Mouse (Mus musculus) liver, embryonic 12.5 days (tissue): ENCODE results near the gene Tm4sf5. TPM values are rescaled to one million over a fixed set of nuclear protein-coding genes. Genes with fewer than 3 reads are reported as not detected.
"Not testable (repeated sequence)": the region's sequence is repeated elsewhere in the genome, so short reads cannot be mapped to it uniquely, and the experiment has no call there.

Source experiments
- ATAC-seq: fragments of 200-750 bp; cut with Nextera tagmentation; 2 replicates; pipeline ENCODE4 v1.8.0; 2017; ENCODE audit warnings: moderate number of reproducible peaks, mild to moderate bottlenecking, moderate library complexity
- H3K27ac ChIP-seq: fragments of 300-500 bp; sonication (generic); 2 replicates; pipeline ENCODE4 v1.5.1; 2016; ENCODE audit warnings: mild to moderate bottlenecking
- H3K27me3 ChIP-seq: fragments of 300-500 bp; sonication (generic); replicated peaks from 2 replicates; pipeline ENCODE4 v1.6.1; 2016; ENCODE audit warnings: mild to moderate bottlenecking, moderate library complexity
- H3K36me3 ChIP-seq: fragments of 300-500 bp; sonication (generic); 2 replicates; pipeline ENCODE4 v1.6.1; 2016; ENCODE audit warnings: mild to moderate bottlenecking, moderate library complexity
- H3K4me1 ChIP-seq: fragments of 300-500 bp; sonication (generic); 2 replicates; pipeline ENCODE4 v1.6.1; 2016
- H3K4me2 ChIP-seq: fragments of 300-500 bp; sonication (generic); 2 replicates; pipeline ENCODE4 v1.6.1; 2016; ENCODE audit warnings: mild to moderate bottlenecking, moderate library complexity
- H3K4me3 ChIP-seq: fragments of 300-500 bp; sonication (generic); 2 replicates; pipeline ENCODE4 v1.5.1; 2016; ENCODE audit warnings: mild to moderate bottlenecking, moderate library complexity
- H3K9ac ChIP-seq: fragments of 300-500 bp; sonication (generic); 2 replicates; pipeline ENCODE4 v1.6.1; 2016; ENCODE audit warnings: mild to moderate bottlenecking, moderate library complexity
- H3K9me3 ChIP-seq: fragments of 300-500 bp; sonication (generic); replicated peaks from 2 replicates; pipeline ENCODE4 v1.6.1; 2016; ENCODE audit warnings: mild to moderate bottlenecking, moderate library complexity
- WGBS: fragments of 180-500 bp; shearing (Covaris S2); methylation state at CpG from one replicate; pipeline ENCODE4 v1.1.7; 2016; ENCODE audit not compliant: insufficient replicate concordance; 5-methylcytosine and 5-hydroxymethylcytosine counted together
- polyA plus RNA-seq: library from polyadenylated mRNA; unstranded; fragments of >200 nt; fragmentation: Nextera tagmentation; extraction: Ambion mirVana; gene quantifications from 2 replicates; pipeline ENCODE4 v1.2.1, GENCODE M21; 2016

The Tm4sf5 gene
- polyA plus RNA-seq, 1 experiment from 2014 or later, result 2.9 TPM

DNA sequence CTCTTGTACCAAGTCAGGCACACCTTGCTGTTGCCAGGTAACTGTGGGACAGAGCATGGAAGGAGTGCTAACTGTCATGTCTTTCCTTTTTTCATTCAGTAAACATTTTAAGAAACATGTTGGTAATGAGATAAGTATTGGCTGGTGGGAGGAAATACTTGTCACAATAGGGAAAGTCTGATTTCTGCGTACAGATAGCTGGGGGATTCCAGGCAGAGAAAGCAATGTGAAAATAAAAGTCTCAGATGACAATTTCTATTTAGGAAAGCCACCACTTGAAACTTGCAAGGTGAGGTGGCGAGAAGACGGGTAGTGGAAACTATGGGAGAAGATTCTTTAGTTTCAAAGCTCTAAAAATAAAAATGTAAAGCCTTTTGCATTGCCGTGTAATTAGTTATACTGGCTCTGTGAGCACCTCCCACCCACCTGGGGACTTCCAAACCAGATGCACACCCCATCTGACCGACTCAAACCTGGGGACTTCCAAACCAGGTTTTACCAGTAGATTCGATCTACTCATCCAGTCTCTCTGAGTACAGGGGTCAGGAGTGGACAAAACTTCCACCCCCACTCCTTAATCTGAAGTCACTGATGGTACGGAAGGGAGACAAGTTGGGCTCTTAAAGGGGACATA lies 7.8 kb downstream of the Tm4sf5 start:
- H3K27me3 ChIP-seq, result peaks cover 41% of the 10 kb centered on the region
- H3K4me1 ChIP-seq, result peaks cover 18% of the 10 kb centered on the region
- no peak overlapping the region for H3K4me2 ChIP-seq
- H3K9ac ChIP-seq, result no peak overlapping the region
- no peaks in the 10 kb centered on the region for H3K36me3 ChIP-seq
- no peak overlapping the region for H3K27ac ChIP-seq
- H3K9me3 ChIP-seq, result no peaks in the 10 kb centered on the region
- ATAC-seq, result no peak
- H3K4me3 ChIP-seq, result no peak overlapping the region
- WGBS, result 61% methylated on average over 7 of the region's 7 CpGs

DNA sequence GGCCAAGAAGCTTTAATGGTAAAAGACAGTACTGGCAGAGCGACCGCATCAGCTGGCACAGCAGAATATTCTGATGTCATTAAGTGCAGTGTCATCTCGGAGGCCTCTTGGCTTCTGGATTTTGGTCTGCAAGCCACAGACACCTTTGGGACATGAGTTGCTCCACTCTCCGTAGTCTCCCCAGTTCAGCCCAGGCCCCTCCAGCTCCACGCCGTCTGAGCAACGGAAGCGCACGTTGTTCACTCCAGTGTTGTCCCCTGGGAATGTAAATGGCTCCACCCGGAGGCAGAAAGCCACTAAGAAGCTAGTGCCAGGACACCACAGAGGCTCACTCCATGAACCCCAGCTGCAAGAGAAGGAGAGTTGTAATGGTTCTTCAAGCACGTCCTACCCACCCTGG lies 8.5 kb downstream of the Tm4sf5 start:
- no peak for ATAC-seq
- H3K36me3 ChIP-seq, result no peaks in the 10 kb centered on the region
- peaks cover 34% of the 10 kb centered on the region for H3K27me3 ChIP-seq
- H3K9me3 ChIP-seq, result no peaks in the 10 kb centered on the region
- H3K4me3 ChIP-seq, result no peak overlapping the region
- WGBS, result 68% methylated on average over 11 of the region's 11 CpGs
- no peak overlapping the region for H3K4me2 ChIP-seq
- H3K4me1 ChIP-seq, result peaks cover 25% of the 10 kb centered on the region
- no peak overlapping the region for H3K27ac ChIP-seq
- no peak overlapping the region for H3K9ac ChIP-seq

DNA sequence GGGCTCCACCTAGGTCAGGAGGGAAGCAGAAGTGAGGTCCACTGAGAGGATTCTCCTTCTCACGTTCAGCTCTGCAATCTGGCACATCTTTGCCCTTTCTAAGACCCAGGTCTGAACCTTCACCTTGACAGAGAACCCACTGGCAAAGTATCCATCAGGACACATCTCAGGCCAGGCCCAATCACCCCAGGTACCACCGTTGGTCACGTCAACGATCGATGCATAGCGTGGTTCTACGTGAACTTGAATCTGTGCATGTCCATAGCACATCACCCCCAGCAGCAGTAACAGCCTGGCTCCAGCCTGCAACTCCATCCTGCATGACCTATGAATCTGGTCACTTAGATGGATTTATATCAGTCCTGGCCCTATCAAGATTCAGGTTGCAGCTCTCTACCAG lies 9.2 kb downstream of the Tm4sf5 start, which contains the start of gene Vmo1:
Gene Vmo1 (minus strand): TSS at position 329 of the 400 bp plus-strand sequence.
- Histone ChIP-seq H3K4me1 (peaks cover 33% of the 10 kb centered on the region), H3K27ac (no peak within 1 kb of the TSS), H3K36me3 (no peaks in the 10 kb centered on the region), H3K9ac (no peak within 1 kb of the TSS), H3K4me2 (no peak within 1 kb of the TSS), H3K27me3 (peaks cover 29% of the 10 kb centered on the region), H3K4me3 (no peak within 1 kb of the TSS), H3K9me3 (no peaks in the 10 kb centered on the region)
- no peak for ATAC-seq
- 75% methylated on average over 7 of the region's 7 CpGs for WGBS

GRCm38 (mm10) chr11:70516352-70516751 lies 11.3 kb downstream of the Tm4sf5 start:
- H3K9me3 ChIP-seq, result no peaks in the 10 kb centered on the region
- H3K9ac ChIP-seq, result no peak overlapping the region
- no peak for ATAC-seq
- peaks cover 39% of the 10 kb centered on the region for H3K4me1 ChIP-seq
- no peak overlapping the region for H3K4me2 ChIP-seq
- no peaks in the 10 kb centered on the region for H3K36me3 ChIP-seq
- H3K27me3 ChIP-seq, result peaks cover 32% of the 10 kb centered on the region
- no peak overlapping the region for H3K4me3 ChIP-seq
- 16% methylated on average over 2 of the region's 2 CpGs for WGBS
- no peak overlapping the region for H3K27ac ChIP-seq

DNA sequence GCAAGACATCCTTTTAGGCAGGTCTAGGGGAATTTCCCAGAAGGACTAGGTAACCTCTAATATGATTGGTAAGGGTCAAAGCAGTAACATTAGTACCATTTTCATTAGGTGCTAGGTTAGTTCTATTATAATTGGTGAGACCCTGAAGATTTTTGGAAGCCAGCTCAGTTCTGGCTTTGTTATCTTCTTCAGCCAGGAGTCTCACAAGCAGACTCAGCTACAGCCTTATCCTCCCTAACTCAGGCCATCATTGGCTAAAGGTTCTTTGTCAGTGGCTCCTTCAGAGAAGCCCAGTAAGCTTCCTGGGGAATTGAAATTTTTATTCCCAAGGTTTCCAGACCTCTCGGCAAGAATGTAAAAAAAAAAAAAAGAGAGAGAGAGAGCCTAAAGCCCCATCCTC lies 13.4 kb downstream of the Tm4sf5 start:
- ATAC-seq, result no peak
- H3K4me2 ChIP-seq, result peak overlapping the region; percentile 56; the same call in 1 of the 2 replicates
- H3K4me3 ChIP-seq, result no peak overlapping the region

DNA sequence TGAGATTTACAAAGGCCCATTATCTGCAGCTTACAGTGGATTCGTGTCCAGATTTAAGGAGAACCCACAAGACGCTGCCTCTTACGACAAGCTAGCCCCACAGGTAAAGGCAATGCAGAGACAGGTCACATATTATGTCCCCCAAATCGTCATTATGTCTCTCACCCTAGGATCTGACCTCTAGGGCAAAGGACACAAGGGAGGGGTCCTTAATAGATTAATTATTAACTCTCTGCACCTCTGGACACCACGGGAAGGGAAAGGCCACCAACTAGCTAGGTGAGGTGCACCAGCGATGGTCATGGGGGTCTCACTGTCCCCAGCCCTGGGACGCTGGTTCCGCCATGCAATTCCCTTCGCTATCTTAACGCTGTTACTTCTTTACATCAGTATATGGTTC lies 13.9 kb downstream of the Tm4sf5 start, which contains the start of gene Gltpd2:
Gene Gltpd2 (plus strand): TSS at position 274 of the 400 bp plus-strand sequence.
- Histone ChIP-seq H3K9me3 (no peaks in the 10 kb centered on the region), H3K27ac (peak within 1 kb of the TSS; percentile 69), H3K4me2 (peak within 1 kb of the TSS; percentile 56), H3K9ac (peak within 1 kb of the TSS; percentile 36), H3K36me3 (no peaks in the 10 kb centered on the region), H3K27me3 (peaks cover 28% of the 10 kb centered on the region), H3K4me1 (peaks cover 32% of the 10 kb centered on the region), H3K4me3 (peak within 1 kb of the TSS; percentile 41)
- 61% methylated on average over 10 of the region's 10 CpGs for WGBS
- 0 out of 2 replicates have a peak, but pooled peaks have one; percentile 28 for ATAC-seq

More for the DNA sequence above, 13.4 kb downstream of the Tm4sf5 start:
- H3K9ac ChIP-seq, result no peak overlapping the region
- H3K4me1 ChIP-seq, result peaks cover 32% of the 10 kb centered on the region
- H3K27ac ChIP-seq, result 0 out of 2 replicates have a peak overlapping the region, but pooled peaks have one; percentile 0
- H3K27me3 ChIP-seq, result peaks cover 33% of the 10 kb centered on the region
- no peaks in the 10 kb centered on the region for H3K36me3 ChIP-seq
- 28% methylated on average over 1 of the region's 1 CpGs for WGBS
- H3K9me3 ChIP-seq, result no peaks in the 10 kb centered on the region

- H3K27me3 ChIP-seq, result peaks cover 26% of the 10 kb centered on the region
- no peaks in the 10 kb centered on the region for H3K9me3 ChIP-seq
- H3K27ac ChIP-seq, result peak overlapping the region; percentile 69
- no peaks in the 10 kb centered on the region for H3K36me3 ChIP-seq
- peak overlapping the region; percentile 41 for H3K4me3 ChIP-seq
- peak overlapping the region; percentile 36 for H3K9ac ChIP-seq
- peaks cover 39% of the 10 kb centered on the region for H3K4me1 ChIP-seq
- 22% methylated on average over 41 of the region's 41 CpGs for WGBS
- peak overlapping the region; percentile 56 for H3K4me2 ChIP-seq
- no peak for ATAC-seq
Observed at GRCm38 (mm10) chr11:70520178-70520769, 15.2 kb downstream of the Tm4sf5 start.

- not testable (repeated sequence) for H3K4me2 ChIP-seq, H3K4me3 ChIP-seq, ATAC-seq, H3K9ac ChIP-seq, H3K27ac ChIP-seq, H3K9me3 ChIP-seq
- H3K36me3 ChIP-seq, result peaks cover 24% of the 10 kb centered on the region
- 77% methylated on average over 8 of the region's 8 CpGs for WGBS
- peaks cover 26% of the 10 kb centered on the region for H3K27me3 ChIP-seq
- H3K4me1 ChIP-seq, result peaks cover 41% of the 10 kb centered on the region
Observed at GRCm38 (mm10) chr11:70523306-70523989, 18.4 kb downstream of the Tm4sf5 start.

GRCm38 (mm10) chr11:70524782-70525181 lies 19.7 kb downstream of the Tm4sf5 start:
- 2% methylated on average over 8 of the region's 8 CpGs for WGBS
- peaks cover 29% of the 10 kb centered on the region for H3K4me1 ChIP-seq
- peaks cover 32% of the 10 kb centered on the region for H3K36me3 ChIP-seq
- peak overlapping the region; percentile 86 for H3K4me3 ChIP-seq
- peak overlapping the region; percentile 75 for H3K4me2 ChIP-seq
- peaks cover 18% of the 10 kb centered on the region for H3K27me3 ChIP-seq
- no peaks in the 10 kb centered on the region for H3K9me3 ChIP-seq
- peak overlapping the region; percentile 29 for H3K9ac ChIP-seq
- peak; percentile 38 for ATAC-seq
- H3K27ac ChIP-seq, result no peak overlapping the region

DNA sequence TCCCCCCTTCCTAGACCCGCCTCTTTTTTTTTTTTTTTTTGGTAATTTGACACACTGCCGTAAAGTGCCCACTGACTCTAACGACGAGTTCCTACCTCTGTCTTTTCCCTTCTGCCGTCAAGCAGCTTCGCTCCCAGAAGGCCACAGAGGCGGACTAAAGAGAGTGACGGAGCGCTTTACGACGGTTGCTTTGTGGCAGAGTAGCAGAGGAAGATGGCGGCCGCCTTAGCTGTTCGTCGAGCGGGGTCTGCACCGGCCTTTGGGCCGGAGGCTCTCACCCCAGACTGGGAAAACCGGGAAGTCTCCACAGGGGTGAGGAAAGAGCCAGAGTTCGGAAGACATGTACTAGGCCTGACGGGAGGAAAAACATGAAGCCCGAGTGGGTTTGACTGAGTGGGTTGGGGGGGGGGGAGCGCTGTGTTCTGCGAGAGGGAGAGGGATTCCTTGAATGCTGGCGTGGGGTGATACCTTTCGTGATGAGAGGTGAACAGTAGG lies 20.2 kb downstream of the Tm4sf5 start, which contains the start of gene Psmb6:
Gene Psmb6 (plus strand): TSS at position 184 of the 495 bp plus-strand sequence.
- H3K27me3 ChIP-seq, result peaks cover 14% of the 10 kb centered on the region
- H3K4me3 ChIP-seq, result peak within 1 kb of the TSS; percentile 86
- H3K27ac ChIP-seq, result peak within 1 kb of the TSS; percentile 69
- H3K36me3 ChIP-seq, result peaks cover 32% of the 10 kb centered on the region
- H3K9me3 ChIP-seq, result no peaks in the 10 kb centered on the region
- 0% methylated on average over 25 of the region's 26 CpGs for WGBS
- peak; percentile 89 for ATAC-seq
- H3K9ac ChIP-seq, result peak within 1 kb of the TSS; percentile 86
- H3K4me2 ChIP-seq, result peak within 1 kb of the TSS; percentile 75
- peaks cover 24% of the 10 kb centered on the region for H3K4me1 ChIP-seq

DNA sequence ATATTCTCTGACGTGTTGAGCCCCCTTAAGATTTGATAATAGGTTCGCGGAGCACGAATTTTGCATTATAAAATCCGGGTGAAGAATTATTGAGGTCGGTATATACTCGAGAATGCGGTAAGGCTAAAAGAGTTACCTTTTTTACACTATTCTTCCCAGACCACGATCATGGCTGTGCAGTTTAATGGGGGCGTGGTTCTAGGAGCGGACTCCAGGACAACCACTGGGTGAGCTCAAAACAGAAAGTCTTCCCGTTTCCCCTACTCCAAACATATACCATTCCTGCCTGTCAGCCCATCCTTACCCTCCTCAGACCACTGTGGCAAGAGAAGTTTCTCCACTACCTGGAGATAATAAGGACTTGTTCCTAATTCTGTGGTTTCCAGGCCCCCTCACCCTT lies 20.7 kb downstream of the Tm4sf5 start:
- peak overlapping the region; percentile 75 for H3K4me2 ChIP-seq
- H3K27ac ChIP-seq, result peak overlapping the region; percentile 69; the same call in 1 of the 2 replicates
- peak overlapping the region; percentile 86 for H3K4me3 ChIP-seq
- ATAC-seq, result no peak
- no peaks in the 10 kb centered on the region for H3K9me3 ChIP-seq
- H3K9ac ChIP-seq, result peak overlapping the region; percentile 86
- H3K27me3 ChIP-seq, result peaks cover 9% of the 10 kb centered on the region
- 2% methylated on average over 12 of the region's 12 CpGs for WGBS
- peaks cover 32% of the 10 kb centered on the region for H3K36me3 ChIP-seq
- H3K4me1 ChIP-seq, result peaks cover 23% of the 10 kb centered on the region
